ENCODE assay signal across 25 mouse cellular contexts in genomic region chr16:10086341-10086740, GRCm38 (mm10).
DNase-seq lines count a peak whose midpoint lies in the region; ATAC-seq and TF ChIP-seq lines count a peak whose summit lies in the region.
"Had no signal": no experiment of that assay in that cellular context is flagged by ENCODE, and none has a peak within 500 bp of the region (broad histone marks: within the 10 kb centered on the region; RNA-seq: fewer than 3 reads in every experiment).

No protein-coding gene starts in this region.

- H3K9me3 ChIP-seq in heart, embryonic 11.5 days (replicated peaks; ENCODE audit: control insufficient read depth, low read length) = no peaks in the 10 kb centered on the region
- H3K9me3 ChIP-seq in kidney, embryonic 14.5 days (ENCODE audit: control insufficient read depth, low read length) = no peaks in the 10 kb centered on the region
- H3K9me3 ChIP-seq: forebrain, embryonic 10.5 days; forebrain, embryonic 13.5 days; G1E; heart, embryonic 13.5 days; hindbrain, embryonic 10.5 days; hindbrain, embryonic 15.5 days had no signal

- no peaks in the 10 kb centered on the region for H3K4me1 ChIP-seq in heart, embryonic 11.5 days (ENCODE audit: control insufficient read depth, insufficient read depth, low read length)
- no peaks in the 10 kb centered on the region for H3K4me1 ChIP-seq in kidney, embryonic 14.5 days (ENCODE audit: control insufficient read depth, insufficient read depth, low read length)
- H3K4me1 ChIP-seq: forebrain, embryonic 10.5 days; forebrain, embryonic 13.5 days; heart, embryonic 13.5 days; hindbrain, embryonic 10.5 days; hindbrain, embryonic 15.5 days had no signal

- no peak overlapping the region for H3K4me2 ChIP-seq in heart, embryonic 11.5 days
- H3K4me2 ChIP-seq in kidney, embryonic 14.5 days (replicated peaks; ENCODE audit: low read depth, low read length) = no peak overlapping the region
- H3K4me2 ChIP-seq: forebrain, embryonic 13.5 days; heart, embryonic 13.5 days; hindbrain, embryonic 15.5 days had no signal

- H3K36me3 ChIP-seq in heart, embryonic 11.5 days (ENCODE audit: control insufficient read depth, insufficient read depth, low read length) = no peaks in the 10 kb centered on the region
- H3K36me3 ChIP-seq in kidney, embryonic 14.5 days (ENCODE audit: control insufficient read depth, insufficient read depth, low read length) = no peaks in the 10 kb centered on the region
- H3K36me3 ChIP-seq: forebrain, embryonic 10.5 days; G1E; heart, embryonic 13.5 days; hindbrain, embryonic 10.5 days; hindbrain, embryonic 15.5 days had no signal

- no peak for ATAC-seq in heart, embryonic 11.5 days (replicated peaks; ENCODE audit: insufficient number of reproducible peaks, low FRiP score, low TSS enrichment)
- no peak for ATAC-seq in kidney, embryonic 14.5 days (ENCODE audit: low FRiP score, low TSS enrichment)
- ATAC-seq: activated CD4-positive, CD25-positive, alpha-beta regulatory T cell, adult 4 months; forebrain, embryonic 13.5 days; forebrain, postnatal 0 days; intestine, embryonic 16.5 days had no signal

- H3K9ac ChIP-seq in heart, embryonic 11.5 days (ENCODE audit: low read depth, low read length) = no peak overlapping the region
- H3K9ac ChIP-seq in kidney, embryonic 14.5 days (ENCODE audit: low read depth, low read length) = no peak overlapping the region
- H3K9ac ChIP-seq: forebrain, embryonic 13.5 days; forebrain, postnatal 0 days; heart, embryonic 13.5 days; hindbrain, embryonic 15.5 days had no signal

- WGBS in heart, embryonic 11.5 days (ENCODE audit: insufficient replicate concordance) = 34% methylated on average over 1 of the region's 1 CpGs
- WGBS in kidney, embryonic 14.5 days = 25% methylated on average over 1 of the region's 1 CpGs

- intact Hi-C loops in heart, postnatal 10 days (cut with DNase I) = loop anchor here (5.0 kb wide), 3 partner anchors 126 to 311 kb away; partner anchors contain the start of gene Tekt5
- intact Hi-C loops in left cerebral cortex, postnatal 36 days (cut with DNase I) = loop anchor here (5.0 kb wide), 3 partner anchors 186 to 436 kb away; partner anchors contain the start of gene Tekt5

- TF ChIP-seq CTCF in layer of hippocampus, adult 2 months (conservative IDR thresholded peaks at IDR 0.05) = no peak

- DNase-seq in heart, postnatal 10 days = peak; percentile 5 to 30
- no peak for DNase-seq in layer of hippocampus, adult 2 months (ENCODE audit: low spot score in 2 of 2)
- DNase-seq in layer of hippocampus, postnatal 10 days (ENCODE audit: low spot score in 2 of 2) = no peak
- peak; percentile 9 for DNase-seq in ZHBTc4 (ENCODE audit: low read depth, low spot score)
- no peak for DNase-seq in left cerebral cortex, postnatal 36 days (ENCODE audit: low spot score in 2 of 2)
- DNase-seq: adrenal gland, adult 8-10 months; adrenal gland, postnatal 25 days; B cell, adult 2 months; cerebellum, adult 18-20 months; cerebellum, adult 9-10 months; cerebellum, postnatal 14 days; forebrain, postnatal 0 days; gastrocnemius, adult 2 months; gastrocnemius, postnatal 14 days had no signal

- no peak overlapping the region for H3K27ac ChIP-seq in heart, embryonic 11.5 days (ENCODE audit: low read depth, low read length)
- peak overlapping the region; percentile 36; the same call in 1 of the 2 replicates for H3K27ac ChIP-seq in layer of hippocampus, adult 2 months
- H3K27ac ChIP-seq in kidney, embryonic 14.5 days (ENCODE audit: low read depth, low read length) = no peak overlapping the region
- H3K27ac ChIP-seq: forebrain, embryonic 10.5 days; forebrain, embryonic 13.5 days; gastrocnemius, adult 2 months; heart, embryonic 13.5 days; hindbrain, embryonic 10.5 days; hindbrain, embryonic 15.5 days had no signal

- H3K27me3 ChIP-seq in heart, embryonic 11.5 days (ENCODE audit: control insufficient read depth, insufficient read depth, low read length) = no peaks in the 10 kb centered on the region
- H3K27me3 ChIP-seq in kidney, embryonic 14.5 days (ENCODE audit: control insufficient read depth, insufficient read depth, low read length) = no peaks in the 10 kb centered on the region
- H3K27me3 ChIP-seq: CH12.LX; forebrain, embryonic 13.5 days; heart, embryonic 13.5 days; hindbrain, embryonic 15.5 days had no signal

- no peak overlapping the region for H3K4me3 ChIP-seq in heart, embryonic 11.5 days (ENCODE audit: low read depth, low read length)
- no peak overlapping the region for H3K4me3 ChIP-seq in layer of hippocampus, adult 2 months
- H3K4me3 ChIP-seq in kidney, embryonic 14.5 days (ENCODE audit: low read length) = no peak overlapping the region
- H3K4me3 ChIP-seq: forebrain, embryonic 10.5 days; forebrain, embryonic 13.5 days; gastrocnemius, adult 2 months; heart, embryonic 13.5 days; hindbrain, embryonic 10.5 days; hindbrain, embryonic 15.5 days had no signal

Comparison
In these comparisons a context has a peak if more than half of its experiments do, and no peak if none do; other contexts are left out.
1. DNase-seq: peak in heart, postnatal 10 days (2 of 2) and ZHBTc4 (single experiment); none in layer of hippocampus, adult 2 months (0 of 2), layer of hippocampus, postnatal 10 days (0 of 2) and left cerebral cortex, postnatal 36 days (0 of 2).